Mouse (Mus musculus): Measurements from ENCODE around the gene Ccdc181.

The Ccdc181 gene

GRCm38 (mm10) chr1:164287406-164287805, 12.0 kb downstream of the Ccdc181 start:
- DNase-seq (ENCODE audit: low spot score) = no peak

GRCm38 (mm10) chr1:164292040-164292439, 16.7 kb downstream of the Ccdc181 start:
- DNase-seq (ENCODE audit: low spot score) = no peak

- DNase-seq (ENCODE audit: low spot score) = no peak
These were observed 18.7 kb downstream of the Ccdc181 start for GRCm38 (mm10) chr1:164294071-164294470.

- DNase-seq (ENCODE audit: low spot score) = no peak
These were observed 21.1 kb downstream of the Ccdc181 start for GRCm38 (mm10) chr1:164296473-164296872.

GRCm38 (mm10) chr1:164301949-164302348, 26.6 kb downstream of the Ccdc181 start:
- no peak for DNase-seq (ENCODE audit: low spot score)

- no peak for DNase-seq (ENCODE audit: low spot score)
These were observed 28.4 kb downstream of the Ccdc181 start, which contains the start of gene Nme7 for GRCm38 (mm10) chr1:164303821-164304220. Gene Nme7 (plus strand): TSS chr1:164304121.

GRCm38 (mm10) chr1:164307124-164307751, 31.9 kb downstream of the Ccdc181 start, which contains the start of gene Blzf1:
Gene Blzf1 (minus strand): TSS chr1:164307489.
- DNase-seq (ENCODE audit: low spot score) = peak; percentile 98

- no peak for DNase-seq (ENCODE audit: low spot score)
These were observed 32.5 kb downstream of the Ccdc181 start for GRCm38 (mm10) chr1:164307922-164308321.

GRCm38 (mm10) chr1:164314085-164314484, 38.7 kb downstream of the Ccdc181 start:
- no peak for DNase-seq (ENCODE audit: low spot score)

- DNase-seq (ENCODE audit: low spot score) = peak; percentile 29
These were observed 39.9 kb downstream of the Ccdc181 start for GRCm38 (mm10) chr1:164315266-164315665.

GRCm38 (mm10) chr1:164316697-164317096, 41.3 kb downstream of the Ccdc181 start:
- peak; percentile 82 for DNase-seq (ENCODE audit: low spot score)

GRCm38 (mm10) chr1:164317261-164317660, 41.9 kb downstream of the Ccdc181 start:
- DNase-seq (ENCODE audit: low spot score) = no peak

GRCm38 (mm10) chr1:164318474-164318873, 43.1 kb downstream of the Ccdc181 start:
- no peak for DNase-seq (ENCODE audit: low spot score)

GRCm38 (mm10) chr1:164319542-164320140, 44.3 kb downstream of the Ccdc181 start:
- DNase-seq (ENCODE audit: low spot score) = no peak

GRCm38 (mm10) chr1:164320731-164321130, 45.3 kb downstream of the Ccdc181 start:
- DNase-seq (ENCODE audit: low spot score) = no peak

- DNase-seq (ENCODE audit: low spot score) = no peak
These were observed 46.0 kb downstream of the Ccdc181 start for GRCm38 (mm10) chr1:164321408-164321807.

GRCm38 (mm10) chr1:164322987-164323650, 47.7 kb downstream of the Ccdc181 start:
- no peak for DNase-seq (ENCODE audit: low spot score)

- no peak for DNase-seq (ENCODE audit: low spot score)
These were observed 48.8 kb downstream of the Ccdc181 start for GRCm38 (mm10) chr1:164324221-164324620.

GRCm38 (mm10) chr1:164324878-164325277, 49.5 kb downstream of the Ccdc181 start:
- DNase-seq (ENCODE audit: low spot score) = no peak

- DNase-seq (ENCODE audit: low spot score) = peak; percentile 63
These were observed 51.3 kb downstream of the Ccdc181 start for GRCm38 (mm10) chr1:164326600-164327155.

GRCm38 (mm10) chr1:164327764-164328163, 52.4 kb downstream of the Ccdc181 start:
- DNase-seq (ENCODE audit: low spot score) = no peak

- DNase-seq (ENCODE audit: low spot score) = no peak
These were observed 57.2 kb downstream of the Ccdc181 start for GRCm38 (mm10) chr1:164332559-164332958.

GRCm38 (mm10) chr1:164335435-164335834, 60.0 kb downstream of the Ccdc181 start:
- no peak for DNase-seq (ENCODE audit: low spot score)
